In genomic region chr1:65046401-65047109, GRCm38 (mm10) we compare ENCODE assay signal across 9 mouse cellular contexts. TPM values are rescaled to one million over a fixed set of nuclear protein-coding genes. Genes with fewer than 3 reads are reported as not detected.
A peak's percentile ranks its signal among the peaks of the same experiment; 100 is the strongest.
DNase-seq lines count a peak whose midpoint lies in the region; TF ChIP-seq lines count a peak whose summit lies in the region.
"Had no signal": no experiment of that assay in that cellular context is flagged by ENCODE, and none has a peak within 500 bp of the region (broad histone marks: within the 10 kb centered on the region; RNA-seq: fewer than 3 reads in every experiment).

No protein-coding gene starts in this region.

- H3K4me2 ChIP-seq in myocyte (ENCODE audit: low read depth), result peak overlapping the region; percentile 44
- H3K4me2 ChIP-seq: liver, embryonic 13.5 days had no signal

- no peaks in the 10 kb centered on the region for H3K36me3 ChIP-seq in thymus, adult 2 months (ENCODE audit: control insufficient read depth, insufficient read depth, low read length)
- H3K36me3 ChIP-seq in myocyte (ENCODE audit: control insufficient read depth, insufficient read depth), result no peaks in the 10 kb centered on the region
- H3K36me3 ChIP-seq: liver, embryonic 13.5 days had no signal

- no peak overlapping the region for H3K4me3 ChIP-seq in gastrocnemius, adult 2 months
- no peak overlapping the region for H3K4me3 ChIP-seq in thymus, adult 2 months (ENCODE audit: control insufficient read depth, insufficient read depth, low read length)
- H3K4me3 ChIP-seq in cortical plate, adult 2 months (ENCODE audit: insufficient read depth, low read length), result no peak overlapping the region; the same call in 1 of the 2 replicates
- no peak overlapping the region for H3K4me3 ChIP-seq in myocyte
- H3K4me3 ChIP-seq: liver, embryonic 13.5 days had no signal

- H3ac ChIP-seq in myocyte (ENCODE audit: control insufficient read depth, insufficient read length), result no peak overlapping the region

- H3K4me1 ChIP-seq in thymus, adult 2 months (replicated peaks; ENCODE audit: control insufficient read depth, insufficient read depth, low read length), result no peaks in the 10 kb centered on the region
- no peaks in the 10 kb centered on the region for H3K4me1 ChIP-seq in cortical plate, adult 2 months (ENCODE audit: control insufficient read depth, insufficient read depth, low read length)
- H3K4me1 ChIP-seq: liver, embryonic 13.5 days had no signal

- H3K27me3 ChIP-seq in thymus, adult 2 months (ENCODE audit: control insufficient read depth, insufficient read depth, low read length), result no peaks in the 10 kb centered on the region
- H3K27me3 ChIP-seq in myocyte (ENCODE audit: control insufficient read depth, insufficient read depth, insufficient read length), result no peaks in the 10 kb centered on the region
- H3K27me3 ChIP-seq: liver, embryonic 13.5 days had no signal

- no peak overlapping the region for H3K27ac ChIP-seq in gastrocnemius, adult 2 months
- no peak overlapping the region for H3K27ac ChIP-seq in thymus, adult 2 months (ENCODE audit: control insufficient read depth, insufficient read depth, low read length)
- H3K27ac ChIP-seq in cortical plate, adult 2 months (ENCODE audit: insufficient read depth, low read length), result no peak overlapping the region
- H3K27ac ChIP-seq: liver, embryonic 13.5 days had no signal

- no peaks in the 10 kb centered on the region for H3K79me2 ChIP-seq in myocyte (ENCODE audit: control insufficient read depth, insufficient read depth)

- TF ChIP-seq POLR2A in thymus, adult 2 months (IDR thresholded peaks at IDR 0.05; ENCODE audit: control insufficient read depth, extremely low read depth, insufficient read depth, low read length, poor library complexity), result no peak
- no peak for TF ChIP-seq POLR2A in cortical plate, adult 2 months (IDR thresholded peaks at IDR 0.05; ENCODE audit: extremely low read depth, insufficient read depth, low read length)
- TF ChIP-seq POLR2A in myocyte (IDR thresholded peaks at IDR 0.05; ENCODE audit: insufficient read length, low read depth), result no peak

- peak; percentile 86 for TF ChIP-seq CTCF in gastrocnemius, adult 2 months (IDR thresholded peaks at IDR 0.05)
- TF ChIP-seq CTCF in thymus, adult 2 months (IDR thresholded peaks at IDR 0.05; ENCODE audit: borderline replicate concordance, control insufficient read depth, extremely low read depth, insufficient read depth, low read length, poor library complexity), result no peak
- TF ChIP-seq CTCF in cortical plate, adult 2 months (IDR thresholded peaks at IDR 0.05; ENCODE audit: extremely low read depth, insufficient read depth, low read length), result peak; percentile 51; the same call in 1 of the 2 replicates

- 42% methylated on average over 8 of the region's 8 CpGs for WGBS in thymus, adult 2 months

- intact Hi-C loops in gastrocnemius, adult 2 months (cut with DNase I), result loop anchor here (2.0 kb wide), 2 partner anchors 28 to 132 kb away; no protein-coding TSS in a partner anchor

- DNase-seq in gastrocnemius, adult 2 months, result no peak
- DNase-seq in gastrocnemius, postnatal 4 days (ENCODE audit: low spot score in 2 of 2), result no peak
- DNase-seq in thymus, adult 2 months, result peak; percentile 2
- DNase-seq in thymus, postnatal 25 days, result no peak
- peak; percentile 38 for DNase-seq in kidney, postnatal 10 days
- no peak for DNase-seq in ovary, postnatal 36 days (ENCODE audit: low spot score)
- DNase-seq: liver, embryonic 13.5 days had no signal

TF ChIP-seq in myocyte, 11 proteins besides CTCF, POLR2A, EP300 and RAD21:
- TF ChIP-seq SRF (IDR thresholded peaks at IDR 0.05; ENCODE audit: control insufficient read depth, insufficient read length, low read depth) (no peak), E2F4 (IDR thresholded peaks at IDR 0.05; ENCODE audit: insufficient read depth) (no peak), USF1 (IDR thresholded peaks at IDR 0.05; ENCODE audit: low read depth) (no peak), CEBPB (IDR thresholded peaks at IDR 0.05; ENCODE audit: insufficient read depth, poor library complexity, severe bottlenecking) (no peak), MYOG (IDR thresholded peaks at IDR 0.05; ENCODE audit: control insufficient read depth in 1 of 3, insufficient read depth in 1 of 3, insufficient read length in 2 of 3, low read depth in 2 of 3) (no peak), MAX (IDR thresholded peaks at IDR 0.05; ENCODE audit: low read depth) (no peak), MYOD1 (IDR thresholded peaks at IDR 0.05; ENCODE audit: control insufficient read depth in 1 of 3, insufficient read length in 2 of 3, low read depth in 2 of 3) (no peak), REST (IDR thresholded peaks at IDR 0.05; ENCODE audit: insufficient read depth, insufficient read length) (no peak), TCF12 (IDR thresholded peaks at IDR 0.05; ENCODE audit: insufficient read depth, poor library complexity, severe bottlenecking) (no peak), TCF3 (IDR thresholded peaks at IDR 0.05; ENCODE audit: insufficient read length, low read depth) (no peak), POLR2AphosphoS2 (IDR thresholded peaks at IDR 0.05; ENCODE audit: insufficient read length, low read depth) (no peak)
TF ChIP-seq in myocyte: peak in this region for 0.

RNA-seq across cellular contexts. Expression of gene Cryge, which starts 4.4 kb away (rescaled TPM):
- total RNA-seq in gastrocnemius, adult 2 months (2021), result not detected
- not detected for total RNA-seq in gastrocnemius, postnatal 4 days (2021)
- not detected in 2 replicates for polyA plus RNA-seq in thymus, adult 2 months (2012; rRNA removed)
- not detected in 2 replicates for polyA plus RNA-seq in cortical plate, adult 2 months (2012; rRNA removed)
- polyA plus RNA-seq in myocyte (2012; fragmentation: generic; extraction: Trizol), result not detected
- polyA plus RNA-seq: liver, embryonic 13.5 days had no signal

RNA-seq across cellular contexts. Expression of gene Akr1cl, which starts 14.0 kb away (rescaled TPM):
- total RNA-seq in gastrocnemius, adult 2 months (2021), result not detected
- total RNA-seq in gastrocnemius, postnatal 4 days (2021), result not detected
- polyA plus RNA-seq in thymus, adult 2 months (2012; rRNA removed), result 0.15 and 0.20 TPM in 2 replicates
- not detected in 2 replicates for polyA plus RNA-seq in cortical plate, adult 2 months (2012; rRNA removed)
- not detected for polyA plus RNA-seq in myocyte (2012; fragmentation: generic; extraction: Trizol)
- polyA plus RNA-seq: liver, embryonic 13.5 days had no signal

RNA-seq across cellular contexts. Expression of gene Crygd, which starts 16.7 kb away (rescaled TPM):
- not detected for total RNA-seq in gastrocnemius, adult 2 months (2021)
- total RNA-seq in gastrocnemius, postnatal 4 days (2021), result not detected
- polyA plus RNA-seq in thymus, adult 2 months (2012; rRNA removed), result not detected in 2 replicates
- not detected in 2 replicates for polyA plus RNA-seq in cortical plate, adult 2 months (2012; rRNA removed)
- polyA plus RNA-seq in myocyte (2012; fragmentation: generic; extraction: Trizol), result not detected
- polyA plus RNA-seq: liver, embryonic 13.5 days had no signal

RNA-seq across cellular contexts. Expression of gene Crygc, which starts 26.9 kb away (rescaled TPM):
- not detected for total RNA-seq in gastrocnemius, adult 2 months (2021)
- total RNA-seq in gastrocnemius, postnatal 4 days (2021), result not detected
- polyA plus RNA-seq in thymus, adult 2 months (2012; rRNA removed), result 0.26 and 0.32 TPM in 2 replicates
- not detected in 2 replicates for polyA plus RNA-seq in cortical plate, adult 2 months (2012; rRNA removed)
- polyA plus RNA-seq in myocyte (2012; fragmentation: generic; extraction: Trizol), result not detected
- polyA plus RNA-seq: liver, embryonic 13.5 days had no signal

RNA-seq across cellular contexts. Expression of gene Crygb, which starts 35.5 kb away (rescaled TPM):
- total RNA-seq in gastrocnemius, adult 2 months (2021), result not detected
- not detected for total RNA-seq in gastrocnemius, postnatal 4 days (2021)
- polyA plus RNA-seq in thymus, adult 2 months (2012; rRNA removed), result not detected in 2 replicates
- polyA plus RNA-seq in cortical plate, adult 2 months (2012; rRNA removed), result not detected in 2 replicates
- not detected for polyA plus RNA-seq in myocyte (2012; fragmentation: generic; extraction: Trizol)
- polyA plus RNA-seq: liver, embryonic 13.5 days had no signal

Comparison
In these comparisons a context has a peak if more than half of its experiments do, and no peak if none do; other contexts are left out.
1. DNase-seq: peak in thymus, adult 2 months (single experiment) and kidney, postnatal 10 days (single experiment); none in gastrocnemius, adult 2 months (single experiment), gastrocnemius, postnatal 4 days (0 of 2), thymus, postnatal 25 days (single experiment) and ovary, postnatal 36 days (single experiment).